Mouse (Mus musculus) hindbrain, embryonic 11.5 days (tissue): ENCODE measurements around the gene Hmgb1. TPM values are rescaled to one million over a fixed set of nuclear protein-coding genes. Genes with fewer than 3 reads are reported as not detected.

Experiments used
- ATAC-seq: fragments of 200-750 bp; cut with Nextera tagmentation; 2 replicates; pipeline ENCODE4 v1.8.0; 2017; ENCODE audit warnings: mild to moderate bottlenecking, moderate TSS enrichment, moderate library complexity; ENCODE audit not compliant: low FRiP score
- DNase-seq: peaks from one replicate; pipeline ENCODE4 v3.0.0-alpha.2; 2015; ENCODE audit warnings: low spot score
- H3K27ac ChIP-seq: fragments of 300-500 bp; sonication (generic); 2 replicates; pipeline ENCODE4 v1.5.1; 2014; ENCODE audit warnings: mild to moderate bottlenecking, low read depth, low read length
- H3K27me3 ChIP-seq: fragments of 300-500 bp; sonication (generic); 2 replicates; pipeline ENCODE4 v1.6.1; 2014; ENCODE audit warnings: mild to moderate bottlenecking, low read length, moderate library complexity, mixed read lengths; ENCODE audit not compliant: control insufficient read depth, insufficient read depth
- H3K36me3 ChIP-seq: fragments of 300-500 bp; sonication (generic); 2 replicates; pipeline ENCODE4 v1.6.1; 2014; ENCODE audit warnings: mild to moderate bottlenecking, low read length, moderate library complexity, mixed read lengths; ENCODE audit not compliant: control insufficient read depth, insufficient read depth
- H3K4me1 ChIP-seq: fragments of 300-500 bp; sonication (generic); replicated peaks from 2 replicates; pipeline ENCODE4 v1.6.1; 2014; ENCODE audit warnings: low read length, mixed read lengths; ENCODE audit not compliant: control insufficient read depth, insufficient read depth
- H3K4me2 ChIP-seq: fragments of 300-500 bp; sonication (generic); replicated peaks from 2 replicates; pipeline ENCODE4 v1.6.1; 2014; ENCODE audit warnings: mild to moderate bottlenecking, low read depth, low read length
- H3K4me3 ChIP-seq: fragments of 300-500 bp; sonication (generic); 2 replicates; pipeline ENCODE4 v1.5.1; 2014; ENCODE audit warnings: low read depth, low read length
- H3K9ac ChIP-seq: fragments of 300-500 bp; sonication (generic); 2 replicates; pipeline ENCODE4 v1.6.1; 2014; ENCODE audit warnings: low read depth, low read length
- H3K9me3 ChIP-seq: fragments of 300-500 bp; sonication (generic); 2 replicates; pipeline ENCODE4 v1.6.1; 2016; ENCODE audit warnings: low read length; ENCODE audit not compliant: control insufficient read depth
- WGBS: fragments of 180-500 bp; shearing (Covaris S2); extraction: QIAGEN DNeasy Blood & Tissue Kit; methylation state at CpG from one replicate; pipeline ENCODE4 v1.1.7; 2014; 5-methylcytosine and 5-hydroxymethylcytosine counted together
- polyA plus RNA-seq: library from polyadenylated mRNA; unstranded; fragments of >200 nt; fragmentation: Nextera tagmentation; extraction: Ambion mirVana; gene quantifications from 2 replicates; pipeline ENCODE4 v1.2.1, GENCODE M21; 2014

Gene Hmgb1
- polyA plus RNA-seq, 1 experiment from 2014 or later: 1,649 TPM

GRCm38 (mm10) chr5:149097841-149098240 is 86.4 kb downstream of the Hmgb1 start:
- no peak overlapping the region for H3K4me3 ChIP-seq
- no peaks in the 10 kb centered on the region for H3K36me3 ChIP-seq
- H3K27ac ChIP-seq: no peak overlapping the region
- no peak for ATAC-seq
- WGBS: 88% methylated on average over 5 of the region's 5 CpGs
- no peaks in the 10 kb centered on the region; the same call in 1 of the 2 replicates for H3K9me3 ChIP-seq
- H3K9ac ChIP-seq: no peak overlapping the region
- no peaks in the 10 kb centered on the region for H3K4me1 ChIP-seq
- DNase-seq: no peak
- H3K4me2 ChIP-seq: no peak overlapping the region
- no peaks in the 10 kb centered on the region for H3K27me3 ChIP-seq

- Histone ChIP-seq H3K36me3 (no peaks in the 10 kb centered on the region), H3K9me3 (no peaks in the 10 kb centered on the region), H3K27me3 (no peaks in the 10 kb centered on the region), H3K4me2 (no peak overlapping the region), H3K27ac (no peak overlapping the region), H3K9ac (no peak overlapping the region), H3K4me1 (no peaks in the 10 kb centered on the region), H3K4me3 (no peak overlapping the region)
- WGBS: 74% methylated on average over 11 of the region's 11 CpGs
- DNase-seq: no peak
- no peak for ATAC-seq
Observed at GRCm38 (mm10) chr5:149096284-149096683, 88.0 kb downstream of the Hmgb1 start.

- DNase-seq (no peak), ATAC-seq (no peak)
Observed at GRCm38 (mm10) chr5:149092926-149093325, 91.4 kb downstream of the Hmgb1 start.

GRCm38 (mm10) chr5:149092526-149092925 is 91.8 kb downstream of the Hmgb1 start:
- 85% methylated on average over 4 of the region's 4 CpGs for WGBS
- DNase-seq (no peak), ATAC-seq (no peak)
- H3K27ac ChIP-seq: no peak overlapping the region
- no peak overlapping the region for H3K9ac ChIP-seq
- H3K36me3 ChIP-seq: no peaks in the 10 kb centered on the region
- H3K9me3 ChIP-seq: no peaks in the 10 kb centered on the region
- H3K4me3 ChIP-seq: no peak overlapping the region
- H3K4me2 ChIP-seq: no peak overlapping the region
- H3K27me3 ChIP-seq: no peaks in the 10 kb centered on the region
- no peaks in the 10 kb centered on the region for H3K4me1 ChIP-seq

More at GRCm38 (mm10) chr5:149092926-149093325, 91.4 kb downstream of the Hmgb1 start:
- no peaks in the 10 kb centered on the region for H3K36me3 ChIP-seq
- H3K9me3 ChIP-seq: no peaks in the 10 kb centered on the region
- H3K9ac ChIP-seq: no peak overlapping the region
- H3K27me3 ChIP-seq: no peaks in the 10 kb centered on the region
- H3K27ac ChIP-seq: no peak overlapping the region
- no peak overlapping the region for H3K4me3 ChIP-seq
- H3K4me1 ChIP-seq: no peaks in the 10 kb centered on the region
- 89% methylated on average over 5 of the region's 5 CpGs for WGBS
- no peak overlapping the region for H3K4me2 ChIP-seq

GRCm38 (mm10) chr5:149091256-149091655 is 93.0 kb downstream of the Hmgb1 start:
- no peak for DNase-seq
- Histone ChIP-seq H3K4me2 (no peak overlapping the region), H3K4me3 (no peak overlapping the region), H3K27me3 (no peaks in the 10 kb centered on the region), H3K36me3 (no peaks in the 10 kb centered on the region), H3K9ac (no peak overlapping the region), H3K27ac (no peak overlapping the region), H3K4me1 (no peaks in the 10 kb centered on the region), H3K9me3 (no peaks in the 10 kb centered on the region)
- no peak for ATAC-seq
- WGBS: 90% methylated on average over 14 of the region's 14 CpGs

GRCm38 (mm10) chr5:149089860-149090259 is 94.4 kb downstream of the Hmgb1 start:
- 73% methylated on average over 2 of the region's 2 CpGs for WGBS
- H3K27ac ChIP-seq: no peak overlapping the region
- no peaks in the 10 kb centered on the region for H3K4me1 ChIP-seq
- H3K4me2 ChIP-seq: no peak overlapping the region
- H3K9me3 ChIP-seq: no peaks in the 10 kb centered on the region
- H3K36me3 ChIP-seq: no peaks in the 10 kb centered on the region
- DNase-seq (no peak), ATAC-seq (no peak)
- H3K9ac ChIP-seq: no peak overlapping the region
- no peak overlapping the region for H3K4me3 ChIP-seq
- H3K27me3 ChIP-seq: no peaks in the 10 kb centered on the region

GRCm38 (mm10) chr5:149089456-149089855 is 94.8 kb downstream of the Hmgb1 start:
- Histone ChIP-seq H3K27ac (no peak overlapping the region), H3K27me3 (no peaks in the 10 kb centered on the region), H3K36me3 (no peaks in the 10 kb centered on the region), H3K4me1 (no peaks in the 10 kb centered on the region), H3K4me3 (no peak overlapping the region), H3K4me2 (no peak overlapping the region), H3K9me3 (no peaks in the 10 kb centered on the region), H3K9ac (no peak overlapping the region)
- WGBS: 91% methylated on average over 5 of the region's 5 CpGs
- ATAC-seq (no peak), DNase-seq (no peak)

GRCm38 (mm10) chr5:149088891-149089290 is 95.4 kb downstream of the Hmgb1 start:
- Histone ChIP-seq H3K4me3 (no peak overlapping the region), H3K27ac (no peak overlapping the region), H3K4me2 (no peak overlapping the region), H3K27me3 (no peaks in the 10 kb centered on the region), H3K9ac (no peak overlapping the region), H3K4me1 (no peaks in the 10 kb centered on the region), H3K9me3 (no peaks in the 10 kb centered on the region), H3K36me3 (no peaks in the 10 kb centered on the region)
- ATAC-seq (no peak), DNase-seq (no peak)
- WGBS: 87% methylated on average over 6 of the region's 6 CpGs

GRCm38 (mm10) chr5:149088149-149088548 is 96.1 kb downstream of the Hmgb1 start:
- Histone ChIP-seq H3K36me3 (no peaks in the 10 kb centered on the region), H3K9ac (no peak overlapping the region), H3K27ac (no peak overlapping the region), H3K9me3 (no peaks in the 10 kb centered on the region), H3K4me1 (no peaks in the 10 kb centered on the region), H3K4me3 (no peak overlapping the region), H3K4me2 (no peak overlapping the region), H3K27me3 (no peaks in the 10 kb centered on the region)
- ATAC-seq (no peak), DNase-seq (no peak)
- 71% methylated on average over 3 of the region's 3 CpGs for WGBS
